Mouse (Mus musculus) neural tube, embryonic 14.5 days (tissue): Measurements from ENCODE around the gene Scyl1. TPM values are rescaled to one million over a fixed set of nuclear protein-coding genes. Genes with fewer than 3 reads are reported as not detected.

ENCODE experiments used
- ATAC-seq: fragments of 200-750 bp; cut with Nextera tagmentation; 2 replicates; pipeline ENCODE4 v1.8.0; 2017; ENCODE audit warnings: low read depth, mild to moderate bottlenecking, moderate TSS enrichment, moderate library complexity
- H3K27ac ChIP-seq: fragments of 300-500 bp; sonication (generic); 2 replicates; pipeline ENCODE4 v1.5.1; 2014; ENCODE audit warnings: low read depth, mild to moderate bottlenecking, control low read depth, low read length, moderate library complexity, mixed read lengths
- H3K27me3 ChIP-seq: fragments of 300-500 bp; sonication (generic); 2 replicates; pipeline ENCODE4 v1.6.1; 2014; ENCODE audit warnings: low read length; ENCODE audit not compliant: control insufficient read depth, insufficient read depth
- H3K36me3 ChIP-seq: fragments of 300-500 bp; sonication (generic); 2 replicates; pipeline ENCODE4 v1.6.1; 2014; ENCODE audit warnings: low read length, mixed read lengths; ENCODE audit not compliant: control insufficient read depth, insufficient read depth
- H3K4me1 ChIP-seq: fragments of 300-500 bp; sonication (generic); 2 replicates; pipeline ENCODE4 v1.6.1; 2014; ENCODE audit warnings: low read length; ENCODE audit not compliant: control insufficient read depth, insufficient read depth
- H3K4me2 ChIP-seq: fragments of 300-500 bp; sonication (generic); 2 replicates; pipeline ENCODE4 v1.6.1; 2014; ENCODE audit warnings: mild to moderate bottlenecking, low read depth, low read length, control low read depth
- H3K4me3 ChIP-seq: fragments of 300-500 bp; sonication (generic); 2 replicates; pipeline ENCODE4 v1.5.1; 2014; ENCODE audit warnings: low read depth, low read length, control low read depth, mixed read lengths
- H3K9ac ChIP-seq: fragments of 300-500 bp; sonication (generic); replicated peaks from 2 replicates; pipeline ENCODE4 v1.6.1; 2014; ENCODE audit warnings: low read depth, mild to moderate bottlenecking, control low read depth, low read length, mixed read lengths
- H3K9me3 ChIP-seq: fragments of 300-500 bp; sonication (generic); 2 replicates; pipeline ENCODE4 v1.6.1; 2016; ENCODE audit warnings: low read length; ENCODE audit not compliant: control insufficient read depth
- WGBS: fragments of 180-500 bp; shearing (Covaris S2); extraction: QIAGEN DNeasy Blood & Tissue Kit; methylation state at CpG from one replicate; pipeline ENCODE4 v1.1.7; 2014; 5-methylcytosine and 5-hydroxymethylcytosine counted together
- polyA plus RNA-seq: library from polyadenylated mRNA; unstranded; fragments of >200 nt; fragmentation: Nextera tagmentation; extraction: Ambion mirVana; gene quantifications from 2 replicates; pipeline ENCODE4 v1.2.1, GENCODE M21; 2014

Scyl1 gene
- polyA plus RNA-seq, 1 experiment from 2014 or later = 78.5 TPM

- Histone ChIP-seq H3K4me1 (no peaks in the 10 kb centered on the region), H3K4me3 (no peak overlapping the region), H3K9me3 (no peaks in the 10 kb centered on the region), H3K27ac (no peak overlapping the region), H3K27me3 (no peaks in the 10 kb centered on the region), H3K4me2 (no peak overlapping the region), H3K9ac (no peak overlapping the region), H3K36me3 (no peaks in the 10 kb centered on the region)
- no peak for ATAC-seq
- 89% methylated on average over 6 of the region's 6 CpGs for WGBS
Measured at GRCm38 (mm10) chr19:5781532-5781931, 10.3 kb upstream of the Scyl1 start.

GRCm38 (mm10) chr19:5780203-5780602 is 9.0 kb upstream of the Scyl1 start:
- H3K27me3 ChIP-seq = no peaks in the 10 kb centered on the region
- no peaks in the 10 kb centered on the region for H3K9me3 ChIP-seq
- no peaks in the 10 kb centered on the region for H3K4me1 ChIP-seq
- H3K4me3 ChIP-seq = no peak overlapping the region
- no peak overlapping the region for H3K27ac ChIP-seq
- no peak overlapping the region for H3K4me2 ChIP-seq
- no peak overlapping the region for H3K9ac ChIP-seq
- WGBS = 62% methylated on average over 7 of the region's 7 CpGs
- no peak for ATAC-seq
- H3K36me3 ChIP-seq = no peaks in the 10 kb centered on the region

- no peaks in the 10 kb centered on the region for H3K27me3 ChIP-seq
- no peak overlapping the region for H3K4me2 ChIP-seq
- H3K9ac ChIP-seq = no peak overlapping the region
- ATAC-seq = no peak
- no peaks in the 10 kb centered on the region for H3K9me3 ChIP-seq
- H3K27ac ChIP-seq = no peak overlapping the region
- no peaks in the 10 kb centered on the region for H3K36me3 ChIP-seq
- H3K4me3 ChIP-seq = no peak overlapping the region
- 53% methylated on average over 8 of the region's 8 CpGs for WGBS
- H3K4me1 ChIP-seq = no peaks in the 10 kb centered on the region
Measured at GRCm38 (mm10) chr19:5778312-5778711, 7.1 kb upstream of the Scyl1 start.

- no peak overlapping the region for H3K4me2 ChIP-seq
- ATAC-seq = no peak
- 78% methylated on average over 9 of the region's 9 CpGs for WGBS
- no peak overlapping the region for H3K4me3 ChIP-seq
- H3K36me3 ChIP-seq = no peaks in the 10 kb centered on the region
- H3K9ac ChIP-seq = no peak overlapping the region
- no peaks in the 10 kb centered on the region for H3K27me3 ChIP-seq
- no peaks in the 10 kb centered on the region for H3K9me3 ChIP-seq
- H3K27ac ChIP-seq = no peak overlapping the region
- H3K4me1 ChIP-seq = no peaks in the 10 kb centered on the region
Measured at GRCm38 (mm10) chr19:5777387-5778032, 6.3 kb upstream of the Scyl1 start.

GRCm38 (mm10) chr19:5770311-5770710 is 908 bp downstream of the Scyl1 start:
- peak overlapping the region; percentile 84 for H3K4me2 ChIP-seq
- H3K4me3 ChIP-seq = peak overlapping the region; percentile 73
- H3K4me1 ChIP-seq = peaks cover 10% of the 10 kb centered on the region
- H3K9me3 ChIP-seq = no peaks in the 10 kb centered on the region
- peaks cover 20% of the 10 kb centered on the region for H3K36me3 ChIP-seq
- WGBS = 48% methylated on average over 9 of the region's 9 CpGs
- peak overlapping the region; percentile 78 for H3K27ac ChIP-seq
- ATAC-seq = 0 out of 2 replicates have a peak, but pooled peaks have one; percentile 4
- H3K9ac ChIP-seq = peak overlapping the region; percentile 86
- no peaks in the 10 kb centered on the region; the same call in 1 of the 2 replicates for H3K27me3 ChIP-seq

GRCm38 (mm10) chr19:5767271-5767670 is 3.9 kb downstream of the Scyl1 start:
- Histone ChIP-seq H3K27me3 (no peaks in the 10 kb centered on the region; the same call in 1 of the 2 replicates), H3K4me1 (peaks cover 10% of the 10 kb centered on the region), H3K36me3 (peaks cover 47% of the 10 kb centered on the region), H3K4me2 (no peak overlapping the region), H3K9me3 (no peaks in the 10 kb centered on the region), H3K27ac (no peak overlapping the region), H3K4me3 (no peak overlapping the region), H3K9ac (no peak overlapping the region)
- no peak for ATAC-seq
- WGBS = 87% methylated on average over 4 of the region's 4 CpGs

- no peak overlapping the region for H3K4me3 ChIP-seq
- no peak for ATAC-seq
- no peak overlapping the region for H3K9ac ChIP-seq
- H3K9me3 ChIP-seq = no peaks in the 10 kb centered on the region
- H3K4me1 ChIP-seq = no peaks in the 10 kb centered on the region
- no peak overlapping the region for H3K27ac ChIP-seq
- peaks cover 8% of the 10 kb centered on the region; the same call in 1 of the 2 replicates for H3K27me3 ChIP-seq
- peaks cover 73% of the 10 kb centered on the region for H3K36me3 ChIP-seq
- 95% methylated on average over 6 of the region's 6 CpGs for WGBS
- H3K4me2 ChIP-seq = no peak overlapping the region
Measured at GRCm38 (mm10) chr19:5763163-5763562, 8.1 kb downstream of the Scyl1 start.

GRCm38 (mm10) chr19:5758878-5759403 is 12.3 kb downstream of the Scyl1 start:
- Histone ChIP-seq H3K9me3 (no peaks in the 10 kb centered on the region), H3K36me3 (peaks cover 57% of the 10 kb centered on the region), H3K4me1 (peaks cover 3% of the 10 kb centered on the region), H3K27me3 (peaks cover 21% of the 10 kb centered on the region), H3K4me3 (no peak overlapping the region), H3K27ac (no peak overlapping the region), H3K4me2 (no peak overlapping the region), H3K9ac (no peak overlapping the region)
- WGBS = 90% methylated on average over 14 of the region's 14 CpGs
- no peak for ATAC-seq

- Histone ChIP-seq H3K4me2 (peak overlapping the region; percentile 24; the same call in 1 of the 2 replicates), H3K4me1 (peaks cover 3% of the 10 kb centered on the region), H3K9ac (peak overlapping the region; percentile 16; the same call in 1 of the 2 replicates), H3K36me3 (peaks cover 43% of the 10 kb centered on the region), H3K9me3 (no peaks in the 10 kb centered on the region), H3K27me3 (peaks cover 24% of the 10 kb centered on the region), H3K27ac (no peak overlapping the region), H3K4me3 (no peak overlapping the region)
- WGBS = 10% methylated on average over 36 of the region's 36 CpGs
- ATAC-seq = peak; percentile 25; the same call in 1 of the 2 replicates
Measured at GRCm38 (mm10) chr19:5756991-5757636, 14.1 kb downstream of the Scyl1 start.
